ENCODE assay signal across 8 mouse cellular contexts in genomic region chr10:69185894-69186893, GRCm38 (mm10). TPM values are rescaled to one million over a fixed set of nuclear protein-coding genes. Genes with fewer than 3 reads are reported as not detected.
DNase-seq lines count a peak whose midpoint lies in the region; ATAC-seq lines count a peak whose summit lies in the region.

No protein-coding gene starts in this region.

- peaks cover 3% of the 10 kb centered on the region; the same call in 1 of the 2 replicates for H3K9me3 ChIP-seq in hindbrain, embryonic 13.5 days

- DNase-seq in NIH3T3 (ENCODE audit: low read depth) = peak; percentile 94
- DNase-seq in cerebellum, adult 9-11 months = peak; percentile 37
- peak; percentile 13 to 52 for DNase-seq in frontal cortex, postnatal 25 days (ENCODE audit: low spot score in 2 of 2)
- DNase-seq in layer of hippocampus, postnatal 25 days (ENCODE audit: extremely low spot score in 1 of 2, low spot score in 1 of 2) = peak; percentile 25 to 58
- peak; percentile 72 for DNase-seq in lung, postnatal 14 days
- peak; percentile 54 for DNase-seq in retina, adult 2 months (ENCODE audit: low read depth, low spot score)
- DNase-seq in urinary bladder, postnatal 36 days (ENCODE audit: low spot score in 2 of 2) = peak; percentile 66 to 73

- 26% methylated on average over 21 of the region's 21 CpGs for WGBS in hindbrain, embryonic 13.5 days

- no peak overlapping the region for H3K27ac ChIP-seq in hindbrain, embryonic 13.5 days

- H3K9ac ChIP-seq in hindbrain, embryonic 13.5 days = no peak overlapping the region

- no peaks in the 10 kb centered on the region for H3K4me1 ChIP-seq in hindbrain, embryonic 13.5 days (replicated peaks)

- no peaks in the 10 kb centered on the region for H3K36me3 ChIP-seq in hindbrain, embryonic 13.5 days

- ATAC-seq in hindbrain, embryonic 13.5 days (ENCODE audit: low FRiP score) = 0 out of 2 replicates have a peak, but pooled peaks have one; percentile 63

- no peaks in the 10 kb centered on the region for H3K27me3 ChIP-seq in hindbrain, embryonic 13.5 days

- peak overlapping the region; percentile 31 for H3K4me3 ChIP-seq in hindbrain, embryonic 13.5 days

- H3K4me2 ChIP-seq in hindbrain, embryonic 13.5 days = peak overlapping the region; percentile 52

RNA-seq across cellular contexts. Expression of gene A930033H14Rik, which starts 26.7 kb away (rescaled TPM):
- 1.4 TPM in 2 replicates for polyA plus RNA-seq in hindbrain, embryonic 13.5 days (2015; fragmentation: Nextera tagmentation; extraction: Ambion mirVana)
- 1 to 10 TPM; 2.2 to 4.1 TPM for total RNA-seq in layer of hippocampus, postnatal 25 days (2021)

RNA-seq across cellular contexts. Expression of gene Rhobtb1, which starts 35.0 kb away (rescaled TPM):
- polyA plus RNA-seq in hindbrain, embryonic 13.5 days (2015; fragmentation: Nextera tagmentation; extraction: Ambion mirVana) = 17.4 and 20.6 TPM in 2 replicates
- total RNA-seq in layer of hippocampus, postnatal 25 days (2021) = 10 to 100 TPM in 1 of 2 experiments, 1 to 10 TPM in 1; 6.8 to 10.3 TPM

Comparison
In these comparisons a context has a peak if more than half of its experiments do, and no peak if none do; other contexts are left out.
1. DNase-seq: peak in every context shown above with its lines; median percentile 94 in NIH3T3; 72 in lung, postnatal 14 days; 70 in urinary bladder, postnatal 36 days; 54 in retina, adult 2 months; 42 in layer of hippocampus, postnatal 25 days; 37 in cerebellum, adult 9-11 months; 32 in frontal cortex, postnatal 25 days.